21 mouse cellular contexts compared by ENCODE assay signal in genomic region chr12:26437950-26438349, GRCm38 (mm10). TPM values are rescaled to one million over a fixed set of nuclear protein-coding genes. Genes with fewer than 3 reads are reported as not detected.
A peak's percentile ranks its signal among the peaks of the same experiment; 100 is the strongest.
DNase-seq lines count a peak whose midpoint lies in the region; ATAC-seq and TF ChIP-seq lines count a peak whose summit lies in the region.
"Had no signal": no experiment of that assay in that cellular context is flagged by ENCODE, and none has a peak within 500 bp of the region (broad histone marks: within the 10 kb centered on the region; RNA-seq: fewer than 3 reads in every experiment).

No protein-coding gene starts in this region.

- H3K27ac ChIP-seq in forebrain, embryonic 15.5 days (replicated peaks): no peak overlapping the region
- H3K27ac ChIP-seq in forebrain, embryonic 11.5 days (ENCODE audit: low read depth, low read length): no peak overlapping the region
- no peak overlapping the region for H3K27ac ChIP-seq in kidney, embryonic 15.5 days
- H3K27ac ChIP-seq: embryonic facial prominence, embryonic 13.5 days; gastrocnemius, adult 2 months; heart, embryonic 15.5 days; macrophage; midbrain, embryonic 10.5 days; neural tube, embryonic 15.5 days had no signal

- H3K9me3 ChIP-seq in forebrain, embryonic 15.5 days: no peaks in the 10 kb centered on the region
- H3K9me3 ChIP-seq in forebrain, embryonic 11.5 days (ENCODE audit: control insufficient read depth, low read length): no peaks in the 10 kb centered on the region
- no peaks in the 10 kb centered on the region for H3K9me3 ChIP-seq in kidney, embryonic 15.5 days (replicated peaks)
- H3K9me3 ChIP-seq: embryonic facial prominence, embryonic 13.5 days; heart, embryonic 15.5 days; midbrain, embryonic 10.5 days; neural tube, embryonic 15.5 days had no signal

- no peaks in the 10 kb centered on the region for H3K36me3 ChIP-seq in forebrain, embryonic 15.5 days
- H3K36me3 ChIP-seq in forebrain, embryonic 11.5 days (ENCODE audit: control insufficient read depth, insufficient read depth, low read length): no peaks in the 10 kb centered on the region
- H3K36me3 ChIP-seq in kidney, embryonic 15.5 days: no peaks in the 10 kb centered on the region
- H3K36me3 ChIP-seq: embryonic facial prominence, embryonic 13.5 days; heart, embryonic 15.5 days; midbrain, embryonic 10.5 days; neural tube, embryonic 15.5 days had no signal

- no peak for TF ChIP-seq POLR2A in brain, embryonic 14.5 days (IDR thresholded peaks at IDR 0.05; ENCODE audit: borderline replicate concordance, extremely low read depth, insufficient read depth, insufficient read length, poor library complexity, severe bottlenecking)

- no peak for TF ChIP-seq CTCF in brain, embryonic 14.5 days (IDR thresholded peaks at IDR 0.05; ENCODE audit: borderline replicate concordance, extremely low read depth, insufficient read depth, insufficient read length)

- 0 out of 2 replicates have a peak, but pooled peaks have one; percentile 23 for ATAC-seq in forebrain, embryonic 15.5 days (replicated peaks)
- ATAC-seq in forebrain, embryonic 11.5 days (replicated peaks; ENCODE audit: low FRiP score): no peak
- peak; percentile 89 for ATAC-seq in kidney, embryonic 15.5 days (replicated peaks; ENCODE audit: low FRiP score)
- ATAC-seq: activated CD4-positive, CD25-positive, alpha-beta regulatory T cell, adult 4 months had no signal

- WGBS in forebrain, embryonic 15.5 days: 67% methylated on average over 3 of the region's 3 CpGs
- 78% methylated on average over 3 of the region's 3 CpGs for WGBS in forebrain, embryonic 11.5 days
- 45% methylated on average over 3 of the region's 3 CpGs for WGBS in kidney, embryonic 15.5 days

- no peaks in the 10 kb centered on the region for H3K27me3 ChIP-seq in forebrain, embryonic 15.5 days
- H3K27me3 ChIP-seq in forebrain, embryonic 11.5 days (ENCODE audit: control insufficient read depth, insufficient read depth, low read length): no peaks in the 10 kb centered on the region
- no peaks in the 10 kb centered on the region for H3K27me3 ChIP-seq in kidney, embryonic 15.5 days
- H3K27me3 ChIP-seq: embryonic facial prominence, embryonic 13.5 days; heart, embryonic 15.5 days; neural tube, embryonic 15.5 days had no signal

- no peaks in the 10 kb centered on the region for H3K4me1 ChIP-seq in forebrain, embryonic 15.5 days
- H3K4me1 ChIP-seq in forebrain, embryonic 11.5 days (replicated peaks; ENCODE audit: control insufficient read depth, insufficient read depth, low read length): no peaks in the 10 kb centered on the region
- H3K4me1 ChIP-seq in kidney, embryonic 15.5 days: 0 out of 2 replicates have a peak, but pooled peaks cover 5% of the 10 kb centered on the region
- H3K4me1 ChIP-seq: heart, embryonic 15.5 days; midbrain, embryonic 10.5 days; neural tube, embryonic 15.5 days had no signal

- H3K4me2 ChIP-seq in forebrain, embryonic 15.5 days (replicated peaks): no peak overlapping the region
- no peak overlapping the region for H3K4me2 ChIP-seq in forebrain, embryonic 11.5 days (ENCODE audit: low read depth, low read length, severe bottlenecking)
- H3K4me2 ChIP-seq in kidney, embryonic 15.5 days: no peak overlapping the region
- H3K4me2 ChIP-seq: embryonic facial prominence, embryonic 13.5 days; heart, embryonic 15.5 days; neural tube, embryonic 15.5 days had no signal

- H3K4me3 ChIP-seq in forebrain, embryonic 15.5 days: no peak overlapping the region
- no peak overlapping the region for H3K4me3 ChIP-seq in forebrain, embryonic 11.5 days (ENCODE audit: low read depth, low read length)
- no peak overlapping the region for H3K4me3 ChIP-seq in kidney, embryonic 15.5 days (replicated peaks)
- H3K4me3 ChIP-seq: embryonic facial prominence, embryonic 13.5 days; gastrocnemius, adult 2 months; heart, embryonic 15.5 days; midbrain, embryonic 10.5 days; neural tube, embryonic 15.5 days had no signal

- no peak for DNase-seq in forebrain, embryonic 11.5 days (ENCODE audit: low spot score)
- DNase-seq in kidney, adult 11 months: no peak
- peak; percentile 31 for DNase-seq in brain, adult 2 months (ENCODE audit: low read depth, low spot score)
- DNase-seq in brain, embryonic 14.5 days (ENCODE audit: low read depth): peak; percentile 50
- no peak for DNase-seq in urinary bladder, postnatal 36 days (ENCODE audit: low spot score in 2 of 2)
- DNase-seq: adrenal gland, adult 8-10 months; cerebellum, adult 9-10 months; gastrocnemius, adult 2 months; kidney, adult 8-10 months; kidney, postnatal 36 days; layer of hippocampus, postnatal 36 days; thymus, adult 18-20 months; thymus, postnatal 36 days had no signal

- H3K9ac ChIP-seq in forebrain, embryonic 15.5 days (replicated peaks): no peak overlapping the region
- no peak overlapping the region for H3K9ac ChIP-seq in forebrain, embryonic 11.5 days (ENCODE audit: low read length)
- H3K9ac ChIP-seq in kidney, embryonic 15.5 days: no peak overlapping the region
- H3K9ac ChIP-seq: embryonic facial prominence, embryonic 13.5 days; heart, embryonic 15.5 days; neural tube, embryonic 15.5 days had no signal

RNA-seq across cellular contexts. Expression of gene Rsad2, which starts 18.3 kb away (rescaled TPM):
- 0.43 and 0.49 TPM in 2 replicates for polyA plus RNA-seq in forebrain, embryonic 15.5 days (2015; fragmentation: Nextera tagmentation; extraction: Ambion mirVana)
- polyA plus RNA-seq in forebrain, embryonic 11.5 days (2014; fragmentation: Nextera tagmentation; extraction: Ambion mirVana): 0.11 and 0.25 TPM in 2 replicates
- polyA plus RNA-seq in kidney, embryonic 15.5 days (2015; fragmentation: Nextera tagmentation; extraction: Ambion mirVana): 18.9 and 22.2 TPM in 2 replicates
- polyA plus RNA-seq in brain, embryonic 14.5 days (2012; rRNA removed): 0.05 and 0.26 TPM in 2 replicates

RNA-seq across cellular contexts. Expression of gene Rnf144a, which starts 22.9 kb away (rescaled TPM):
- polyA plus RNA-seq in forebrain, embryonic 15.5 days (2015; fragmentation: Nextera tagmentation; extraction: Ambion mirVana): 39.6 and 40.2 TPM in 2 replicates
- 36.8 and 39.3 TPM in 2 replicates for polyA plus RNA-seq in forebrain, embryonic 11.5 days (2014; fragmentation: Nextera tagmentation; extraction: Ambion mirVana)
- 35.6 and 36.1 TPM in 2 replicates for polyA plus RNA-seq in kidney, embryonic 15.5 days (2015; fragmentation: Nextera tagmentation; extraction: Ambion mirVana)
- polyA plus RNA-seq in brain, embryonic 14.5 days (2012; rRNA removed): 24.3 and 28.3 TPM in 2 replicates

RNA-seq across cellular contexts. Expression of gene Cmpk2, which starts 31.1 kb away (rescaled TPM):
- 10.4 and 11.5 TPM in 2 replicates for polyA plus RNA-seq in forebrain, embryonic 15.5 days (2015; fragmentation: Nextera tagmentation; extraction: Ambion mirVana)
- 7.4 TPM in 2 replicates for polyA plus RNA-seq in forebrain, embryonic 11.5 days (2014; fragmentation: Nextera tagmentation; extraction: Ambion mirVana)
- 8.0 and 8.4 TPM in 2 replicates for polyA plus RNA-seq in kidney, embryonic 15.5 days (2015; fragmentation: Nextera tagmentation; extraction: Ambion mirVana)
- 6.9 and 8.4 TPM in 2 replicates for polyA plus RNA-seq in brain, embryonic 14.5 days (2012; rRNA removed)

Comparison
In these comparisons a context has a peak if more than half of its experiments do, and no peak if none do; other contexts are left out.
1. DNase-seq: peak in brain, adult 2 months (single experiment) and brain, embryonic 14.5 days (single experiment); none in forebrain, embryonic 11.5 days (single experiment), kidney, adult 11 months (single experiment) and urinary bladder, postnatal 36 days (0 of 2).
2. RNA of gene Rsad2, which starts 18.3 kb away (polyA plus RNA-seq): 18.9 to 22.2 TPM in kidney, embryonic 15.5 days; 0.43 to 0.49 TPM in forebrain, embryonic 15.5 days, 0.05 to 0.26 TPM in brain, embryonic 14.5 days and 0.11 to 0.25 TPM in forebrain, embryonic 11.5 days; every median in the first group is over 10 times any median in the second.